Mouse (Mus musculus) neural tube, embryonic 14.5 days (tissue): ENCODE data around the gene AA986860. TPM values are rescaled to one million over a fixed set of nuclear protein-coding genes. Genes with fewer than 3 reads are reported as not detected.

ENCODE experiments used
- ATAC-seq: fragments of 200-750 bp; cut with Nextera tagmentation; 2 replicates; pipeline ENCODE4 v1.8.0; 2017; ENCODE audit warnings: low read depth, mild to moderate bottlenecking, moderate TSS enrichment, moderate library complexity
- H3K27ac ChIP-seq: fragments of 300-500 bp; sonication (generic); 2 replicates; pipeline ENCODE4 v1.5.1; 2014; ENCODE audit warnings: low read depth, mild to moderate bottlenecking, control low read depth, low read length, moderate library complexity, mixed read lengths
- H3K27me3 ChIP-seq: fragments of 300-500 bp; sonication (generic); 2 replicates; pipeline ENCODE4 v1.6.1; 2014; ENCODE audit warnings: low read length; ENCODE audit not compliant: control insufficient read depth, insufficient read depth
- H3K36me3 ChIP-seq: fragments of 300-500 bp; sonication (generic); 2 replicates; pipeline ENCODE4 v1.6.1; 2014; ENCODE audit warnings: low read length, mixed read lengths; ENCODE audit not compliant: control insufficient read depth, insufficient read depth
- H3K4me1 ChIP-seq: fragments of 300-500 bp; sonication (generic); 2 replicates; pipeline ENCODE4 v1.6.1; 2014; ENCODE audit warnings: low read length; ENCODE audit not compliant: control insufficient read depth, insufficient read depth
- H3K4me2 ChIP-seq: fragments of 300-500 bp; sonication (generic); 2 replicates; pipeline ENCODE4 v1.6.1; 2014; ENCODE audit warnings: mild to moderate bottlenecking, low read depth, low read length, control low read depth
- H3K4me3 ChIP-seq: fragments of 300-500 bp; sonication (generic); 2 replicates; pipeline ENCODE4 v1.5.1; 2014; ENCODE audit warnings: low read depth, low read length, control low read depth, mixed read lengths
- H3K9ac ChIP-seq: fragments of 300-500 bp; sonication (generic); replicated peaks from 2 replicates; pipeline ENCODE4 v1.6.1; 2014; ENCODE audit warnings: low read depth, mild to moderate bottlenecking, control low read depth, low read length, mixed read lengths
- H3K9me3 ChIP-seq: fragments of 300-500 bp; sonication (generic); 2 replicates; pipeline ENCODE4 v1.6.1; 2016; ENCODE audit warnings: low read length; ENCODE audit not compliant: control insufficient read depth
- WGBS: fragments of 180-500 bp; shearing (Covaris S2); extraction: QIAGEN DNeasy Blood & Tissue Kit; methylation state at CpG from one replicate; pipeline ENCODE4 v1.1.7; 2014; 5-methylcytosine and 5-hydroxymethylcytosine counted together
- polyA plus RNA-seq: library from polyadenylated mRNA; unstranded; fragments of >200 nt; fragmentation: Nextera tagmentation; extraction: Ambion mirVana; gene quantifications from 2 replicates; pipeline ENCODE4 v1.2.1, GENCODE M21; 2014

The AA986860 gene
- polyA plus RNA-seq, 1 experiment from 2014 or later = 0.90 TPM

- Histone ChIP-seq H3K27ac (peak within 1 kb of the TSS; percentile 71), H3K36me3 (no peaks in the 10 kb centered on the region), H3K4me2 (peak within 1 kb of the TSS; percentile 100), H3K4me1 (peaks cover 7% of the 10 kb centered on the region), H3K9ac (peak within 1 kb of the TSS; percentile 93), H3K27me3 (no peaks in the 10 kb centered on the region), H3K4me3 (peak within 1 kb of the TSS; percentile 93), H3K9me3 (no peaks in the 10 kb centered on the region)
- peak; percentile 95 for ATAC-seq
- under 1% methylated on average over 38 of the region's 38 CpGs for WGBS
Observed at GRCm38 (mm10) chr1:130715561-130716217, 16.1 kb upstream of the AA986860 start, which contains the start of gene Gm29427. Gene Gm29427, minus strand, starts transcription at chr1:130715799.

- 0% methylated on average over 3 of the region's 3 CpGs for WGBS
- Histone ChIP-seq H3K27ac (peak overlapping the region; percentile 71), H3K27me3 (no peaks in the 10 kb centered on the region), H3K36me3 (no peaks in the 10 kb centered on the region), H3K9ac (peak overlapping the region; percentile 93), H3K4me1 (peaks cover 7% of the 10 kb centered on the region), H3K4me2 (peak overlapping the region; percentile 100), H3K9me3 (no peaks in the 10 kb centered on the region), H3K4me3 (peak overlapping the region; percentile 93)
- 0 out of 2 replicates have a peak, but pooled peaks have one; percentile 4 for ATAC-seq
Observed at GRCm38 (mm10) chr1:130716218-130716512, 15.6 kb upstream of the AA986860 start.

GRCm38 (mm10) chr1:130716513-130717290 is 15.1 kb upstream of the AA986860 start:
- Histone ChIP-seq H3K9ac (peak overlapping the region; percentile 93), H3K27me3 (no peaks in the 10 kb centered on the region), H3K4me2 (peak overlapping the region; percentile 100), H3K27ac (peak overlapping the region; percentile 71), H3K4me3 (peak overlapping the region; percentile 93), H3K9me3 (no peaks in the 10 kb centered on the region), H3K36me3 (no peaks in the 10 kb centered on the region), H3K4me1 (peaks cover 7% of the 10 kb centered on the region)
- under 1% methylated on average over 42 of the region's 42 CpGs for WGBS
- ATAC-seq = peak; percentile 2

- H3K27me3 ChIP-seq = no peaks in the 10 kb centered on the region
- under 1% methylated on average over 54 of the region's 54 CpGs for WGBS
- peak within 1 kb of the TSS; percentile 93 for H3K9ac ChIP-seq
Observed at GRCm38 (mm10) chr1:130717291-130717871, 14.4 kb upstream of the AA986860 start, which contains the start of gene Yod1. Gene Yod1, plus strand, starts transcription at chr1:130717327.

GRCm38 (mm10) chr1:130724206-130724605 is 7.6 kb upstream of the AA986860 start:
- ATAC-seq = no peak
- no peaks in the 10 kb centered on the region for H3K9me3 ChIP-seq
- no peak overlapping the region for H3K4me2 ChIP-seq
- H3K36me3 ChIP-seq = no peaks in the 10 kb centered on the region
- no peak overlapping the region for H3K27ac ChIP-seq
- 93% methylated on average over 5 of the region's 5 CpGs for WGBS
- H3K27me3 ChIP-seq = no peaks in the 10 kb centered on the region
- H3K4me3 ChIP-seq = no peak overlapping the region
- no peaks in the 10 kb centered on the region for H3K4me1 ChIP-seq
- no peak overlapping the region for H3K9ac ChIP-seq

More at GRCm38 (mm10) chr1:130717291-130717871, 14.4 kb upstream of the AA986860 start, which contains the start of gene Yod1:
- Histone ChIP-seq H3K4me3 (peak within 1 kb of the TSS; percentile 93), H3K4me1 (peaks cover 7% of the 10 kb centered on the region), H3K36me3 (no peaks in the 10 kb centered on the region), H3K27ac (peak within 1 kb of the TSS; percentile 71), H3K9me3 (no peaks in the 10 kb centered on the region), H3K4me2 (peak within 1 kb of the TSS; percentile 100)
- peak; percentile 72 for ATAC-seq

GRCm38 (mm10) chr1:130726396-130726795 is 5.4 kb upstream of the AA986860 start:
- Histone ChIP-seq H3K4me1 (no peaks in the 10 kb centered on the region), H3K4me2 (no peak overlapping the region), H3K9ac (no peak overlapping the region), H3K27ac (no peak overlapping the region), H3K9me3 (no peaks in the 10 kb centered on the region), H3K27me3 (no peaks in the 10 kb centered on the region), H3K36me3 (no peaks in the 10 kb centered on the region), H3K4me3 (no peak overlapping the region)
- ATAC-seq = no peak
- WGBS = 58% methylated on average over 2 of the region's 2 CpGs

GRCm38 (mm10) chr1:130728070-130728469 is 3.7 kb upstream of the AA986860 start:
- Histone ChIP-seq H3K27ac (no peak overlapping the region), H3K9me3 (no peaks in the 10 kb centered on the region), H3K4me3 (no peak overlapping the region), H3K9ac (no peak overlapping the region), H3K4me1 (no peaks in the 10 kb centered on the region), H3K27me3 (no peaks in the 10 kb centered on the region), H3K36me3 (no peaks in the 10 kb centered on the region), H3K4me2 (no peak overlapping the region)
- ATAC-seq = no peak
- WGBS = 82% methylated on average over 1 of the region's 1 CpGs

GRCm38 (mm10) chr1:130728708-130729107 is 3.1 kb upstream of the AA986860 start:
- ATAC-seq = no peak
- 93% methylated on average over 3 of the region's 3 CpGs for WGBS
- Histone ChIP-seq H3K27me3 (no peaks in the 10 kb centered on the region), H3K4me1 (no peaks in the 10 kb centered on the region), H3K9ac (no peak overlapping the region), H3K27ac (no peak overlapping the region), H3K9me3 (no peaks in the 10 kb centered on the region), H3K36me3 (no peaks in the 10 kb centered on the region), H3K4me2 (no peak overlapping the region), H3K4me3 (no peak overlapping the region)

GRCm38 (mm10) chr1:130729153-130729552 is 2.6 kb upstream of the AA986860 start, which contains the start of gene Pfkfb2:
Gene Pfkfb2, minus strand, starts transcription at chr1:130729253.
- Histone ChIP-seq H3K4me3 (no peak within 1 kb of the TSS), H3K4me2 (no peak within 1 kb of the TSS), H3K27ac (no peak within 1 kb of the TSS), H3K36me3 (no peaks in the 10 kb centered on the region), H3K9ac (no peak within 1 kb of the TSS), H3K27me3 (no peaks in the 10 kb centered on the region), H3K9me3 (no peaks in the 10 kb centered on the region), H3K4me1 (no peaks in the 10 kb centered on the region)
- WGBS = 86% methylated on average over 2 of the region's 2 CpGs
- ATAC-seq = no peak
